ENCODE assay signal across 15 mouse cellular contexts in genomic region chr15:102547478-102547877, GRCm38 (mm10). TPM values are rescaled to one million over a fixed set of nuclear protein-coding genes. Genes with fewer than 3 reads are reported as not detected.
DNase-seq lines count a peak whose midpoint lies in the region; ATAC-seq lines count a peak whose summit lies in the region.
"Had no signal": no experiment of that assay in that cellular context is flagged by ENCODE, and none has a peak within 500 bp of the region (broad histone marks: within the 10 kb centered on the region; RNA-seq: fewer than 3 reads in every experiment).

No protein-coding gene starts in this region.

- no peak overlapping the region for H3K9ac ChIP-seq in hindbrain, embryonic 16.5 days (ENCODE audit: low read depth, low read length)
- H3K9ac ChIP-seq in intestine, embryonic 16.5 days (ENCODE audit: low read depth, low read length), result no peak overlapping the region
- H3K9ac ChIP-seq in kidney, embryonic 15.5 days, result no peak overlapping the region
- H3K9ac ChIP-seq: midbrain, embryonic 12.5 days; stomach, embryonic 15.5 days had no signal

- no peaks in the 10 kb centered on the region for H3K27me3 ChIP-seq in hindbrain, embryonic 16.5 days (replicated peaks; ENCODE audit: control insufficient read depth, insufficient read depth, low read length)
- no peaks in the 10 kb centered on the region for H3K27me3 ChIP-seq in intestine, embryonic 16.5 days (replicated peaks; ENCODE audit: control insufficient read depth, insufficient read depth, low read length)
- H3K27me3 ChIP-seq in kidney, embryonic 15.5 days, result no peaks in the 10 kb centered on the region
- H3K27me3 ChIP-seq: midbrain, embryonic 12.5 days; stomach, embryonic 15.5 days had no signal

- H3K27ac ChIP-seq in hindbrain, embryonic 16.5 days (ENCODE audit: low read depth, low read length), result peak overlapping the region; percentile 69
- H3K27ac ChIP-seq in intestine, embryonic 16.5 days (ENCODE audit: low read length), result no peak overlapping the region
- H3K27ac ChIP-seq in kidney, embryonic 15.5 days, result no peak overlapping the region
- H3K27ac ChIP-seq: midbrain, embryonic 12.5 days; stomach, embryonic 15.5 days had no signal

- H3K4me1 ChIP-seq in hindbrain, embryonic 16.5 days (ENCODE audit: control insufficient read depth, insufficient read depth, low read depth, low read length), result peaks cover 5% of the 10 kb centered on the region; the same call in 1 of the 2 replicates
- no peaks in the 10 kb centered on the region for H3K4me1 ChIP-seq in intestine, embryonic 16.5 days (ENCODE audit: control insufficient read depth, insufficient read depth, low read length)
- no peaks in the 10 kb centered on the region for H3K4me1 ChIP-seq in kidney, embryonic 15.5 days
- H3K4me1 ChIP-seq: midbrain, embryonic 12.5 days; stomach, embryonic 15.5 days had no signal

- no peak overlapping the region for H3K4me2 ChIP-seq in hindbrain, embryonic 16.5 days (ENCODE audit: low read length)
- no peak overlapping the region for H3K4me2 ChIP-seq in intestine, embryonic 16.5 days (ENCODE audit: low read depth, low read length)
- H3K4me2 ChIP-seq in kidney, embryonic 15.5 days, result no peak overlapping the region
- H3K4me2 ChIP-seq: midbrain, embryonic 12.5 days; stomach, embryonic 15.5 days had no signal

- no peak for DNase-seq in frontal cortex, postnatal 10 days (ENCODE audit: low spot score in 2 of 2)
- DNase-seq in left cerebral cortex, postnatal 4 days, result peak; percentile 92
- no peak for DNase-seq in left cerebral cortex, postnatal 25 days (ENCODE audit: low spot score in 2 of 2)
- peak; percentile 89 to 90 for DNase-seq in cerebellum, postnatal 25 days
- DNase-seq: B cell, adult 2 months had no signal

- no peaks in the 10 kb centered on the region for H3K9me3 ChIP-seq in hindbrain, embryonic 16.5 days (ENCODE audit: control insufficient read depth, low read length)
- no peaks in the 10 kb centered on the region for H3K9me3 ChIP-seq in intestine, embryonic 16.5 days (ENCODE audit: control insufficient read depth, low read length)
- H3K9me3 ChIP-seq in kidney, embryonic 15.5 days (replicated peaks), result no peaks in the 10 kb centered on the region
- H3K9me3 ChIP-seq: midbrain, embryonic 12.5 days; stomach, embryonic 15.5 days had no signal

- peaks cover 16% of the 10 kb centered on the region; the same call in 1 of the 2 replicates for H3K36me3 ChIP-seq in hindbrain, embryonic 16.5 days (ENCODE audit: control insufficient read depth, insufficient read depth, low read length)
- peaks cover 21% of the 10 kb centered on the region for H3K36me3 ChIP-seq in intestine, embryonic 16.5 days (ENCODE audit: control insufficient read depth, insufficient read depth, low read length)
- H3K36me3 ChIP-seq in kidney, embryonic 15.5 days, result peaks cover 79% of the 10 kb centered on the region

- intact Hi-C loops in left cerebral cortex, postnatal 4 days (cut with DNase I), result no loop called here
- intact Hi-C loops in left cerebral cortex, postnatal 25 days (cut with DNase I), result loop anchor here (2.0 kb wide), 2 partner anchors 77 to 123 kb away; partner anchors contain the start of genes Atf7 and Gm28047

- ATAC-seq in frontal cortex, adult (ENCODE audit: low TSS enrichment), result peak; percentile 38; the same call in 1 of the 2 replicates
- peak; percentile 85 for ATAC-seq in hindbrain, embryonic 16.5 days
- ATAC-seq in intestine, embryonic 16.5 days, result no peak
- ATAC-seq in kidney, embryonic 15.5 days (replicated peaks; ENCODE audit: low FRiP score), result no peak

- 72% methylated on average over 3 of the region's 3 CpGs for WGBS in hindbrain, embryonic 16.5 days
- 95% methylated on average over 3 of the region's 3 CpGs for WGBS in intestine, embryonic 16.5 days
- WGBS in kidney, embryonic 15.5 days, result 93% methylated on average over 3 of the region's 3 CpGs

- no peak overlapping the region for H3K4me3 ChIP-seq in hindbrain, embryonic 16.5 days (ENCODE audit: low read length)
- no peak overlapping the region for H3K4me3 ChIP-seq in intestine, embryonic 16.5 days (ENCODE audit: low read length)
- no peak overlapping the region for H3K4me3 ChIP-seq in kidney, embryonic 15.5 days (replicated peaks)
- H3K4me3 ChIP-seq: erythroblast, embryonic 14.5 days; midbrain, embryonic 12.5 days; stomach, embryonic 15.5 days had no signal

RNA-seq across cellular contexts. Expression of gene Npff, which starts 22.7 kb away (rescaled TPM):
- total RNA-seq in left cerebral cortex, postnatal 4 days (2021), result 1 to 10 TPM; 3.9 to 5.0 TPM
- total RNA-seq in left cerebral cortex, postnatal 25 days (2021), result 1 to 10 TPM; 2.6 to 2.7 TPM
- 4.1 and 5.0 TPM in 2 replicates for polyA plus RNA-seq in hindbrain, embryonic 16.5 days (2015; fragmentation: Nextera tagmentation; extraction: Ambion mirVana)
- polyA plus RNA-seq in intestine, embryonic 16.5 days (2015; fragmentation: Nextera tagmentation; extraction: Ambion mirVana), result 1.8 and 1.9 TPM in 2 replicates
- 2.4 and 3.4 TPM in 2 replicates for polyA plus RNA-seq in kidney, embryonic 15.5 days (2015; fragmentation: Nextera tagmentation; extraction: Ambion mirVana)

RNA-seq across cellular contexts. Expression of gene Tarbp2, which starts 29.5 kb away (rescaled TPM):
- 10 to 100 TPM; 71.4 to 72.0 TPM for total RNA-seq in left cerebral cortex, postnatal 4 days (2021)
- total RNA-seq in left cerebral cortex, postnatal 25 days (2021), result 10 to 100 TPM; 26.9 to 28.8 TPM
- 104 and 109 TPM in 2 replicates for polyA plus RNA-seq in hindbrain, embryonic 16.5 days (2015; fragmentation: Nextera tagmentation; extraction: Ambion mirVana)
- polyA plus RNA-seq in intestine, embryonic 16.5 days (2015; fragmentation: Nextera tagmentation; extraction: Ambion mirVana), result 91.3 and 105 TPM in 2 replicates
- 89.9 and 92.0 TPM in 2 replicates for polyA plus RNA-seq in kidney, embryonic 15.5 days (2015; fragmentation: Nextera tagmentation; extraction: Ambion mirVana)

RNA-seq across cellular contexts. Expression of gene Map3k12, which starts 30.6 kb away (rescaled TPM):
- total RNA-seq in left cerebral cortex, postnatal 4 days (2021), result 10 to 100 TPM; 90.1 to 93.0 TPM
- total RNA-seq in left cerebral cortex, postnatal 25 days (2021), result 10 to 100 TPM; 93.6 to 96.2 TPM
- polyA plus RNA-seq in hindbrain, embryonic 16.5 days (2015; fragmentation: Nextera tagmentation; extraction: Ambion mirVana), result 55.7 and 62.4 TPM in 2 replicates
- polyA plus RNA-seq in intestine, embryonic 16.5 days (2015; fragmentation: Nextera tagmentation; extraction: Ambion mirVana), result 9.2 TPM in 2 replicates
- polyA plus RNA-seq in kidney, embryonic 15.5 days (2015; fragmentation: Nextera tagmentation; extraction: Ambion mirVana), result 15.3 and 19.7 TPM in 2 replicates

RNA-seq across cellular contexts. Expression of gene Gm10337, which starts 44.0 kb away (rescaled TPM):
- not detected for total RNA-seq in left cerebral cortex, postnatal 4 days (2021)
- not detected for total RNA-seq in left cerebral cortex, postnatal 25 days (2021)
- 8.1 and 21.8 TPM in 2 replicates for polyA plus RNA-seq in hindbrain, embryonic 16.5 days (2015; fragmentation: Nextera tagmentation; extraction: Ambion mirVana)
- 5.5 TPM in 1 of 2 replicates, not detected in the other for polyA plus RNA-seq in intestine, embryonic 16.5 days (2015; fragmentation: Nextera tagmentation; extraction: Ambion mirVana)
- 2.8 and 5.5 TPM in 2 replicates for polyA plus RNA-seq in kidney, embryonic 15.5 days (2015; fragmentation: Nextera tagmentation; extraction: Ambion mirVana)
- total RNA-seq: heart, postnatal 14 days; layer of hippocampus, postnatal 25 days had no signal
- polyA plus RNA-seq: erythroblast, embryonic 14.5 days; liver, embryonic 16.5 days had no signal

Comparison
In these comparisons a context has a peak if more than half of its experiments do, and no peak if none do; other contexts are left out.
1. DNase-seq: peak in left cerebral cortex, postnatal 4 days (single experiment) and cerebellum, postnatal 25 days (2 of 2); none in frontal cortex, postnatal 10 days (0 of 2) and left cerebral cortex, postnatal 25 days (0 of 2).
2. ATAC-seq: peak in frontal cortex, adult (single experiment) and hindbrain, embryonic 16.5 days (single experiment); none in intestine, embryonic 16.5 days (single experiment) and kidney, embryonic 15.5 days (single experiment).